Comparison of ENCODE assay signal across 20 mouse cellular contexts in genomic region chr13:36679345-36679744, GRCm38 (mm10). TPM values are rescaled to one million over a fixed set of nuclear protein-coding genes. Genes with fewer than 3 reads are reported as not detected.
"Had no signal": no experiment of that assay in that cellular context is flagged by ENCODE, and none has a peak within 500 bp of the region (broad histone marks: within the 10 kb centered on the region; RNA-seq: fewer than 3 reads in every experiment).

No protein-coding gene starts in this region.

- H3K4me1 ChIP-seq: liver, embryonic 15.5 days; midbrain, embryonic 10.5 days; midbrain, embryonic 13.5 days; midbrain, embryonic 15.5 days; neural tube, embryonic 13.5 days; neural tube, embryonic 15.5 days; stomach, embryonic 15.5 days had no signal

- H3K9me3 ChIP-seq: liver, embryonic 15.5 days; midbrain, embryonic 10.5 days; midbrain, embryonic 13.5 days; midbrain, embryonic 15.5 days; neural tube, embryonic 13.5 days; neural tube, embryonic 15.5 days; stomach, embryonic 15.5 days had no signal

- H3K27ac ChIP-seq: liver, embryonic 15.5 days; midbrain, embryonic 10.5 days; midbrain, embryonic 13.5 days; midbrain, embryonic 15.5 days; neural tube, embryonic 13.5 days; neural tube, embryonic 15.5 days; stomach, embryonic 15.5 days; stomach, postnatal 0 days had no signal

- H3K27me3 ChIP-seq: liver, embryonic 15.5 days; midbrain, embryonic 13.5 days; midbrain, embryonic 15.5 days; neural tube, embryonic 13.5 days; neural tube, embryonic 15.5 days; stomach, embryonic 15.5 days had no signal

- H3K36me3 ChIP-seq: liver, embryonic 15.5 days; midbrain, embryonic 10.5 days; midbrain, embryonic 13.5 days; midbrain, embryonic 15.5 days; neural tube, embryonic 13.5 days; neural tube, embryonic 15.5 days; stomach, embryonic 15.5 days had no signal

- DNase-seq: lung, adult 18-20 months; lung, embryonic 14.5 days; lung, postnatal 10 days; lung, postnatal 4 days; retina, postnatal 1 day; right cerebral cortex, adult 18-20 months; thymus, adult 2 months; thymus, postnatal 25 days; thymus, postnatal 4 days had no signal

- H3K4me3 ChIP-seq: liver, embryonic 15.5 days; midbrain, embryonic 10.5 days; midbrain, embryonic 13.5 days; midbrain, embryonic 15.5 days; myocyte; neural tube, embryonic 13.5 days; neural tube, embryonic 15.5 days; stomach, embryonic 15.5 days had no signal

- ATAC-seq: midbrain, embryonic 13.5 days; midbrain, embryonic 15.5 days had no signal

- H3K4me2 ChIP-seq: liver, embryonic 15.5 days; lung, embryonic 14.5 days; midbrain, embryonic 13.5 days; midbrain, embryonic 15.5 days; neural tube, embryonic 13.5 days; neural tube, embryonic 15.5 days; stomach, embryonic 15.5 days had no signal

- H3K9ac ChIP-seq: liver, embryonic 15.5 days; lung, embryonic 14.5 days; midbrain, embryonic 13.5 days; midbrain, embryonic 15.5 days; neural tube, embryonic 13.5 days; neural tube, embryonic 15.5 days; stomach, embryonic 15.5 days had no signal

RNA-seq across cellular contexts. Expression of gene Nrn1, which starts 55.6 kb away (rescaled TPM):
- total RNA-seq: megakaryocyte, adult 5-6 weeks; megakaryocyte-erythroid progenitor cell, adult 5-6 weeks had no signal
